ENCODE assay signal across 9 mouse cellular contexts in the genomic region with DNA sequence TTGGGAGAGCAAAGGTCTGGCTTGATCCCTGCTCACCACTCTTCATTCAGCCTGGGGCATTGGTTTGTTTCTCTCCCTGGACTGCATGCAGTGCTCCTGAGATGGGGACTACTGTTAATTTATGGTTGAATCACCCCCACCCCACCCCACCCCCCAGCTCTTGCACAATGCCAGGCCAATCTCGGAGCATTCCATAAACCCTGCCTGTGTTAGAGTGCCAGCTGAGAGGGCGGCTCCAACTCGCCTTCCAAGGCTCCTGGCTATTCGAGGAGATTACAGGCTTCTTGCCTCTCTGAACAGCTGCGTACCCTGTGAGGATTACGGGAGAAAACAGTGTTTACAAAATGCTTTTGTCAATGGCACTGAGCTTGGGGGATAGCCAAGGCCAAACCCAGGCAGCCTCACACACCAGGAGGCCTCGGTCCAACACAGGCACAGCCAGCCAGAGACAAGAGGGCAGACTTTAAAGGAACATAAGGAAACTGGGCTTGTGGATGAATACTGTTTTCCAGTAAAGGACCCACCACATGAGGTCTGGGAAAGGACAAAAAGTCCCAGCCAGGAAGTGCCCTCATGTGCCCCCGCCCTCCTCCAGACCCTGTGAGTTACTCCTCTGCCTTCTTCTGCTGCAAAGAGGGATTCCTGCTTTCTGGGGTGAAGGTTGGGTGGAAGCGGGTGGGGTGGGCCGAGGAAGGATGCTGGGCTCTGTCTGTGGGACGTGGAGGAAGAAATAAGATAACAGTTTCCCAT. TPM values are rescaled to one million over a fixed set of nuclear protein-coding genes. Genes with fewer than 3 reads are reported as not detected.
DNase-seq lines count a peak whose midpoint lies in the region; ATAC-seq and TF ChIP-seq lines count a peak whose summit lies in the region.
"Had no signal": no experiment of that assay in that cellular context is flagged by ENCODE, and none has a peak within 500 bp of the region (broad histone marks: within the 10 kb centered on the region; RNA-seq: fewer than 3 reads in every experiment).

No protein-coding gene starts in this region.

- H3K27ac ChIP-seq in testis, adult 2 months (ENCODE audit: control insufficient read depth, insufficient read depth, low read depth, low read length) = peak overlapping the region; percentile 51; the same call in 1 of the 2 replicates
- peak overlapping the region; percentile 32; the same call in 1 of the 2 replicates for H3K27ac ChIP-seq in liver, postnatal 0 days (ENCODE audit: low read depth)

- no peaks in the 10 kb centered on the region for H3K27me3 ChIP-seq in testis, adult 2 months (ENCODE audit: control insufficient read depth, insufficient read depth, low read length)
- 0 out of 2 replicates have a peak, but pooled peaks cover under 1% of the 10 kb centered on the region for H3K27me3 ChIP-seq in liver, postnatal 0 days (ENCODE audit: insufficient read depth, low read length)

- no peak overlapping the region for H3K4me2 ChIP-seq in liver, postnatal 0 days (ENCODE audit: low read depth, low read length)

- H3K9me3 ChIP-seq in liver, postnatal 0 days (ENCODE audit: low read length) = no peaks in the 10 kb centered on the region

- H3K36me3 ChIP-seq in testis, adult 2 months (ENCODE audit: control insufficient read depth, insufficient read depth, low read length) = no peaks in the 10 kb centered on the region
- no peaks in the 10 kb centered on the region for H3K36me3 ChIP-seq in liver, postnatal 0 days (replicated peaks; ENCODE audit: insufficient read depth, low read length)

- no peak overlapping the region for H3K4me3 ChIP-seq in testis, adult 2 months (ENCODE audit: control insufficient read depth, low read depth, low read length)
- H3K4me3 ChIP-seq in liver, postnatal 0 days (ENCODE audit: low read depth, low read length) = no peak overlapping the region
- H3K4me3 ChIP-seq: erythroblast, embryonic 14.5 days had no signal

- peak; percentile 64 to 69 for DNase-seq in cerebellum, postnatal 10 days
- no peak for DNase-seq in cerebellum, adult 9-10 months
- DNase-seq in testis, postnatal 10 days (ENCODE audit: low spot score) = no peak
- no peak for DNase-seq in liver, postnatal 0 days
- no peak for DNase-seq in spleen, adult 12 weeks (ENCODE audit: low spot score)
- no peak for DNase-seq in gastrocnemius, postnatal 4 days (ENCODE audit: low spot score in 2 of 2)
- DNase-seq in kidney, postnatal 14 days = no peak

- no peak overlapping the region for H3K9ac ChIP-seq in liver, postnatal 0 days (replicated peaks)

- no peak for TF ChIP-seq CTCF in testis, adult 2 months (IDR thresholded peaks at IDR 0.05; ENCODE audit: control insufficient read depth, insufficient read depth, insufficient replicate concordance, low read depth, low read length)
- no peak for TF ChIP-seq CTCF in liver, postnatal 0 days (IDR thresholded peaks at IDR 0.05; ENCODE audit: low read depth)

- TF ChIP-seq POLR2A in testis, adult 2 months (IDR thresholded peaks at IDR 0.05; ENCODE audit: control insufficient read depth, low read depth, low read length) = no peak

- ATAC-seq in liver, postnatal 0 days = peak; percentile 46

- TF ChIP-seq EP300 in liver, postnatal 0 days (IDR thresholded peaks at IDR 0.05; ENCODE audit: low read depth) = peak; percentile 74

- 40% methylated on average over 11 of the region's 11 CpGs for WGBS in liver, postnatal 0 days (ENCODE audit: insufficient replicate concordance)

- peaks cover 10% of the 10 kb centered on the region for H3K4me1 ChIP-seq in testis, adult 2 months (ENCODE audit: control insufficient read depth, insufficient read depth, low read length)
- H3K4me1 ChIP-seq in liver, postnatal 0 days (ENCODE audit: insufficient read depth) = no peaks in the 10 kb centered on the region

RNA-seq across cellular contexts. Expression of gene C1qtnf1, which starts 10.8 kb away (rescaled TPM):
- polyA plus RNA-seq in testis, adult 2 months (2012; rRNA removed) = 1.9 and 2.5 TPM in 2 replicates
- polyA plus RNA-seq in liver, postnatal 0 days (2015; fragmentation: Nextera tagmentation; extraction: Ambion mirVana) = 5.8 and 5.9 TPM in 2 replicates
- 10 to 100 TPM; 33.2 to 37.6 TPM for total RNA-seq in gastrocnemius, postnatal 4 days (2021)
- polyA plus RNA-seq: erythroblast, embryonic 14.5 days had no signal

RNA-seq across cellular contexts. Expression of gene Cant1, which starts 20.0 kb away (rescaled TPM):
- 37.8 and 38.5 TPM in 2 replicates for polyA plus RNA-seq in testis, adult 2 months (2012; rRNA removed)
- polyA plus RNA-seq in liver, postnatal 0 days (2015; fragmentation: Nextera tagmentation; extraction: Ambion mirVana) = 7.5 and 7.8 TPM in 2 replicates
- total RNA-seq in gastrocnemius, postnatal 4 days (2021) = 10 to 100 TPM; 20.1 to 20.7 TPM

RNA-seq across cellular contexts. Expression of gene Lgals3bp, which starts 36.9 kb away (rescaled TPM):
- 22.7 and 23.3 TPM in 2 replicates for polyA plus RNA-seq in testis, adult 2 months (2012; rRNA removed)
- polyA plus RNA-seq in liver, postnatal 0 days (2015; fragmentation: Nextera tagmentation; extraction: Ambion mirVana) = 68.3 and 74.1 TPM in 2 replicates
- 10 to 100 TPM; 16.3 to 19.6 TPM for total RNA-seq in gastrocnemius, postnatal 4 days (2021)

RNA-seq across cellular contexts. Expression of gene Engase, which starts 37.8 kb away (rescaled TPM):
- polyA plus RNA-seq in testis, adult 2 months (2012; rRNA removed) = 2.9 and 3.2 TPM in 2 replicates
- polyA plus RNA-seq in liver, postnatal 0 days (2015; fragmentation: Nextera tagmentation; extraction: Ambion mirVana) = 4.9 and 5.6 TPM in 2 replicates
- 10 to 100 TPM; 16.0 to 27.7 TPM for total RNA-seq in gastrocnemius, postnatal 4 days (2021)

Comparison
In these comparisons a context has a peak if more than half of its experiments do, and no peak if none do; other contexts are left out.
1. DNase-seq: peak in cerebellum, postnatal 10 days (2 of 2); none in cerebellum, adult 9-10 months (single experiment), testis, postnatal 10 days (single experiment), liver, postnatal 0 days (single experiment), spleen, adult 12 weeks (single experiment), gastrocnemius, postnatal 4 days (0 of 2) and kidney, postnatal 14 days (single experiment).